Mouse (Mus musculus): ENCODE measurements around the gene Xpc. TPM values are rescaled to one million over a fixed set of nuclear protein-coding genes. Genes with fewer than 3 reads are reported as not detected.

The Xpc gene
- 10 to 100 TPM; 10.0 TPM for total RNA-seq (2021)
- long read RNA-seq, experiment 1, transcript Xpc-201 (16 exons, 3,634 nt): major isoform, 11 of 14 reads
- long read RNA-seq, experiment 1, partial matches to known transcripts: 2 of 14 reads
- long read RNA-seq, experiment 1, other reads (novel, unspliced or antisense): 1 of 14 reads
- long read RNA-seq, experiment 2, partial matches to known transcripts: 2 of 6 reads
- long read RNA-seq, experiment 2, other reads (novel, unspliced or antisense): 2 of 6 reads

DNA sequence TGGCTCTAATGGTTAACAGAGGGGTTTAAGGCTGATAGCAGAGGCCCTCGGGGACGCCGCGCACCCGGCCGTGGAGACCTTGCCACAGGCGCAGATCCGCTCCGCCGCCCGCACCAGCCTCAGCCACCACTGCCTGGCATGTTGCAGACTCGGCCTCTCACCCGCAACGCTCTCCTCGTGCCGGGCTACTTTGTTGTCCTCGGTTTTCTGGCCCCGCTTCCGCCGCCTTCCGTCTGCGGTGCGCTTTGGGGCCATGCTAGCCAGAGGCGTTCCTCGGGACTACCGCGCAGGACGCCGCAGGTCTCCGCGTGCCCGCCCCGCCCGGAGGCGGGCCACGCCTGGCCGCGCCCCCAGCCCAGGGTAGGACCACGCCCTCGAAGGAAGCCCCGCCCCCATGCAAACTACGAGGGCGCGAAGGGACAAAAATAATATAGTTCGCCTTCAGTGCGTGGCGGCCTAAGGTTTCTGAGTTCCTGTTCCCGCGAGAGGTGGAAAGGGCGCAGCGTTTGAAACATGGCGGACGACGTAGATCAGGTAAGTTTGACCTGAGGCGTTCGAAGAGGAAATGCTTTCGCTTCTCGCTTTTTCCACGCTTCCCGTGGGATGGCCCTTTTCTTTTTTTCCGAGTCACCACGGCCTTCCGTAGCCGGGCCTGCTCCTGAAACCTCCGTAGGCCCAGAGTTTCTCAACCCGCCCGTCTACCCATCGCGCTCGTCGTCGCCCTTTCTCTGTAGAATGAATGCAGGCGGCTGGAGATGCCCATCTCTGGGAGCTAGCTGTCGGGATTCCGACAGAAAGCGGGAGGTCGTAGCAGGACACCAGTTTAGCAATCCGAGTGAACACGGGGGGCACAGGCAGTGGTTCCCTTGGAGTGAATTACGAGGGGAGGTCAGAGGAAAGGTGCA, at the start of gene Xpc, which contains the start of gene Lsm3:
Gene Xpc (minus strand): TSS at position 344 of the 905 bp plus-strand sequence.
Gene Lsm3 (plus strand): TSS at position 384 of the 905 bp plus-strand sequence.
- DNase-seq: peak; percentile 97 to 100

DNA sequence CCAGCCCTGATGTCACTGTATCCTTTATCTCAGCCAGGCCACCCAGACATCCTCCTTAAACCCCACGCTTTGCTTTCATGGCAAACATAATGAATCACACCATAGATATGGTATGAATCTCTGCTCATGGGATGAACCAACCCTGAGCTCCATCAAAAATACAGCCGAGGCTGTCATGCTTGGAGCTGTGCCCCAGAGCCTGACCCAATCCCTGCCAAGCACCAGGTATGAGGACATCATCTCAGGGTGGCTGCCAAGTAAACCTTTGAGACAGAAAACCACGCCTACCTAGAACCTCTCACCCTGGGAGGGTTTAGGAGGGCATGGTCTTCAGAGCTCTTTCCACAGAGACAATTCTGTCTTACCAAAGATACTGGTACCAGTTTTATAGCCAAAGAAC, 47.3 kb upstream of the Xpc start:
- peak in 1 of 2 experiments; percentile 31 for DNase-seq

GRCm38 (mm10) chr6:91560186-91560585, 44.5 kb upstream of the Xpc start:
- DNase-seq: no peak

DNA sequence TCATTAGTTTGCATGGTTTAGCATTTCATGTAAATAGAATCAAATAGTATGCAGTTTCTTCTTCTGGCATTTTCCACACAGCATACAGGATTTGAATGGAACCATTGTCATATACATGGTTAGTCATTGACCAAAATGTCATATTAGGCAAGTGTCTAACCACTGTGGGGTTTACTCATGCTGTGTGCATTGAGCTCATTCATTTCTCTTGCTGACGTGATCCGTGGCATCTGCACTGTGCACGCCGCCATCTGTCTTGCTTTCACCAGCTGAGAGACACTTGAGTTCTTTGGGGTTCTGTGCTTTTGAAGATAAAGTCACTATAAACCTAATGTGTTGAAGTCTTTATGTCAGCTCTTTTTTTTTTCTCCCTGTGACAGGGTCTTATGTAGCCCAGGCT, 43.7 kb upstream of the Xpc start:
- no peak for DNase-seq

DNA sequence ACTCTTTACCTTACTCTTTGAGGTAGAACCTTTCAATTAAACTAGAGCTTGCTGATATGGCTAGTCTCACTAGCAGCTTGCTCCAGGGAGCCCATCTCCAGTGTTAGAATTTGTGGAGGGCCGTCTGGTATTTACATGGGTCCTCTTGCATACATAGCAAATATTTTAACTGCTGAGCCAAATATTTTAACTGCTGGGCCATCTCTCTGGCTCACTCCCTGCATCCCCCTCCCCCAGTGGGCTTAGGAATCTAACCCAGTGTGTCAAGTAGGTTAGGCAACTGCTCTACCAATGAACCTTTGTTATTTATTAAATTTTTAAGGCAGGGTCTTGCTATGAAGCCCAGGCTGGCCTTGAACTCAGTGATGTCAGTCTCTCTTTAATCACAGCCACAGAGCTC, 42.9 kb upstream of the Xpc start:
- no peak for DNase-seq

DNA sequence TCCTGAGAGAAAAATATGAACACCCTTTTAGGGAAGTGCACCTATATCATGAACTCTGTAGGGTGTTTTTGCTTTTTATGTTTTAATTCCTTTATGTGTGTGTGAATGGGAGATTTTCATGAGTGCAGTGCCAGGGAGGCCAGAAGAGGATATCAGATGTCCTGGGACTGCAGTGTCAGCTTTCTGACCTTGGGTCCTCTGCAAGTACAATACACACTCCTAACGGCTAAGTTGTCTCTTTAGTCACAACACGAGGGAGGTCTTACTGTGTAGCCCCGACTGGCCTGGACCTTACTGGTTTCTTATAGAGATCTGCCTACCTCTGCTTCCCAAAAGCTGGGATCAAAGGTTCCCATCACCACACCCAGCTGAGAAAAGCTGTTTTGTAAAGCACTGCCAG, 37.0 kb upstream of the Xpc start:
- no peak for DNase-seq

DNA sequence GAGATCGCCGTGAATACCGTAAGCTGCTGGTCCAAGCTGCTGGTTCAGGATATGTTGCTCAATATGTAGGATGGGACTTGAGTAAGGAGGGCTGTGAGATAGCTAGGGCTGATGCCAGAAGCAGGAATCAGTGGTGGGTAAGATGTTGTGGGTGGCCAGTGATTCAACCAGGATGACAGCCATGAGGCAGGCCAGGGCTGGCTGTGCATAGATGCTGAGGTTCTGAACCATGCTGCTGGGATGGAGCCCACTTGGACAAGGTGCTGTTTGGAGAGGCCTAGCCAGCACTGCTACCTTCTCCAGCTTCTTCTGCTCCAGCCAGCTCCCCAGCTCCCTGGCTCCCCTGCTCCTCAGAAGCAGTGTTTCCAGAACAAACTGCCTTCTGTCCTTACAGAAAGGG, 36.0 kb upstream of the Xpc start:
- DNase-seq: no peak

GRCm38 (mm10) chr6:91549621-91550020, 33.9 kb upstream of the Xpc start:
- no peak for DNase-seq

- no peak for DNase-seq
These were observed 31.6 kb upstream of the Xpc start for GRCm38 (mm10) chr6:91547313-91547712.

DNA sequence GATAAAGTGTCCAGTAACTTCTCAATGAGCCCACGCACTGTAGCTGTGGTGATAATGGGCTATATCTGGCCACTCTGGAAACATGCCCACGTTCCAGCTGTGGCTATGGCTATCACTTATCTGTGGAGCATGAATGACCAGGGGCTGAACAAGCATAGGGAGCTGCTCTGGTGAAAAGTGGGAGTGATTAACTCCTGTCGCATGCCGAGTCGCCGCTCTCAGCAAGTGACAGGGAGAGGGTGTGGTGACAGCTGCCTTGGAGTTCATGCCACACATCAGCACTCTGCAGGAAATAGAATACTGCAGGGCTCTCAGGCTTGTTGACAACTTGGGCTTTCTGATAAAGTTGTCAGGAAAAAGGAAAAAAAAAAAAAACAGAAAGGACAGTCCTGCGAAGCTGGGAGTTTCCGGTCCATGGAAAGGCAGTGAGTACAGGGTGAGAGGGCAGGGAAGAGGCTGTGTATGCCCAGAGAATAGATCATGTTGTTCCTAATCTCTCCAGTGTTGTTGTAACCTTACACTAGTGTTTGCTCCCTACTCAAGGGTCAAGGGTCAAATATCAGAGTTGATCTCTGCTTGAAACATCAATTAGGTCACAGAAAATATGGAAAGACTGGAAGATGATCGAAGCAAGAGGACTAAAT, 30.7 kb upstream of the Xpc start:
- DNase-seq: peak; percentile 80 to 90

DNA sequence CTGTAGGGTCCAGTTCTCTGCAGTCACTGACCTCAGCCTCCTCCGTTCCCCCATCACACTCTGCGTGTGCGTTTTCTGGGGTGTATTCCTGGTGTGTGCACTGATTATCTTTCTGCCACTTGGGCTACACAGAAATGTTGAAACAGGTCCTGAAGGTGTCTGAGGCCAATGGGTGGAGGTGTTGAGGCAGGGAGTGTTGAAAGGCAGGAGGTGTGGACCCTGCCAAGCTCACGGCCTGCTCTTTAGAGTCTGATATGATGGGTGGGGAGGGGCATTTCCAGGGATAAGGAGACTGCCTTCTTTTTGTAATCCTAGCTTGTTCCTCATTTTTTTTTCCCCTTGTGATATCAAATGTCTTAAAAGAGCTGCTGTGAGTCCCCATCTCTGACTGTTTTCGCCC, 27.4 kb upstream of the Xpc start:
- peak; percentile 37 to 45 for DNase-seq

- no peak for DNase-seq
These were observed 25.6 kb upstream of the Xpc start for GRCm38 (mm10) chr6:91541276-91541675.

DNA sequence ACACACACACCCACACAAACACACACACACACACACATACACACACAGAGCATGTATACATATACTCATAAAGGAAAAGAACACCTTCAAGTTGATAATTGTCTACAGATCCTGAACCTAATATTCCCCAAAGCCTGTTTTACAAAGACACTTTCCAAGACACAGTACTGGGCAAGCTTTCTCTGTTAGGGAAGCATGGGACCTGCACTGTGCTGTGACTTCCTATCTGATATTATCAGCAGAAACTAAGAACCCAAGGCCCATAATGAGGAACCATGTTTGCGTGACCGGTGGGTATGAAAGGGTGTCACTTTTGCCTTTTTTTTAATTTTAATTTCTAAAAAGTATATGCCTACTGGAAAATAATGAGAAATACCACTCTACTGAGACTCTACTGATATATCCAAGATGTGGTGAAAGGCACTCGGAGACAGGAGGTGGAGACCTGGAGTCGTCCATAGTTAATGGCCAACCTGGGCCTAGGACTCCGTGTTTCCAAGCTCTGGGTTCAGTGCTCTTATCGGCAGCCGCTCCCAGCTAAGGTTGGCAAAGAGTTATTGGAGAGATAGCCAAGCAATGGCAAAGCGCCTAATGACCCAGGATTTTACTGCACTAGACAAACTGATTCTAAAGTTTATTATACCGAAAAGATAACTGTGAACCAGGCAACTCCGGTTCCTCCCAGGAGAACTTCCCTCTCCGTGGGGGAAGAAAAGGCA, 20.5 kb upstream of the Xpc start:
- DNase-seq: no peak

- no peak for DNase-seq
These were observed 19.5 kb upstream of the Xpc start for GRCm38 (mm10) chr6:91535231-91535630.

DNA sequence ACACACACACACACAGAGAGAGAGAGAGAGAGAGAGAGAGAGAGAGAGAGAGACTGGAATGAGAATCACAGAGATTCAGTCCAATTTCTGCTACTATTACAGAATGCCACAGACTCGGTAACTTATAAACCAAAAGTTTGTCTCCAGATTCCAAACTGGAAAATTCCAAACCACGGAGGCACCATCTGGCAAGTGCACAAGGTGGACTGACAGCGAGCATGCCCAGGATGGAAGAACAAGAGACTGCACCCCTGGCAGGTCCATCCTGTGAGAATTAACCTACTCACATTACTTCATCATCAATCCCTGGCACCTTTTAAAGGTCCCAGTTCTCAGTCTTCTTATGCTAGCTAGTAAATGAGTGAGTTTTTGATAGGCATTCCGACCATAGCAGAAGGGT, 18.6 kb upstream of the Xpc start:
- DNase-seq: no peak

DNA sequence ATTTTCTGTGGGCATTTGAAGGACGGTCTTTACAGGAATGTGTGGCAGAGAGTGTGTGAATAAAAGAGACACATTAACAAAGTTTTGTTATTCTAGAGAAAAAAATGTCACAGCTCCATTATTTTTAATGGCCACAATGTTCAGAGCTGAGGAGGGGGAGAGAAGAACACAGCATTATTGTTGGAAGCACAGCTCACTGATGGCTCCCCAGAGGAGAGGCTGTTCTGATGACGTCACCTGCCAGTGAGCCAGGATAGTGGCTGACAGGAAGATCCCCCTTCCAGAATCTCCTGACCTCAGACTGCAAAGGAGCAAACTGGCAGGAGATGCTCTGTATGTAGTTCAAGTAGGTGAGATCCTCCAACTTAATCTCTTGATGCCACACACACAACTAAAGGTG, 18.1 kb upstream of the Xpc start:
- DNase-seq: no peak

GRCm38 (mm10) chr6:91533359-91533758, 17.7 kb upstream of the Xpc start:
- no peak for DNase-seq

GRCm38 (mm10) chr6:91532661-91533060, 17.0 kb upstream of the Xpc start:
- no peak for DNase-seq

- DNase-seq: peak; percentile 63 to 77
These were observed 15.6 kb upstream of the Xpc start for GRCm38 (mm10) chr6:91531276-91531675.

DNA sequence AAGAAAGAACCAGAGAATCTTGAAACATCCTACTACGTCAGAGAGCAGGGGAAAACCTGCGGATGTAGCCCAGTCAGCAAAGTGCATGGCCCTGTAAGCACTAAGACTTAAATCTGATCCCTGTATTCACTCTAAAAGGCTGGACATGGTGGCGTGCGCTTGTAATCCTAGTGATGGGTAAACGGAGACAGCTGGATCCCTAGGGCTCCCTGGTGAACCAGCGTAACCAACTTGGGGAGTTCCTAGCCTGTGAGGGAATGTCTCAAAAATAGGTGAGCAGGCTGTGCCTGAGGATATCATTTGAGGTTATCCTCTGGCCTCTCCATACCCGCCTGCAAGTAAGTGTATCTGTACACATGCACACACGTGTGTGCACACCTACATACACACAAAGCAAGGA, 15.0 kb upstream of the Xpc start:
- no peak for DNase-seq

DNA sequence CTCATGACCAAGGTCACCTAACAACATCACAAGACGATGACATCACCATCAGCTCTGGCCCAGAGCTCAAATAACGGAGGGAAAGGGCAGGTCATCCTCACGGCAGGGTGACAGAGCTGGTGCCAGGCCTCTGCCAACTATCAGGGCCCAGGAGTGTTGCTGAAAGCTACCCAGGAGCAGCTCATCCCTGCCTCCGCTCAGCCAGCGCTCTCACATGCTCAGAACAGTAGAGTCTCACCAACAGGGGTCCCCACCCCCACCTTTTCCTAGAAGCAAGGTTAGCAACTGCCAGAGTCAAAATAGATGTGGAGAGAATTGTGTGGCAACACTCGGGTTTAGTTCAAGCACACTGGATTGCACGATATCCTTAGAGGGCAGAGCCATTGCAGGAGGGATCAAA, 12.6 kb upstream of the Xpc start:
- peak; percentile 79 to 89 for DNase-seq

DNA sequence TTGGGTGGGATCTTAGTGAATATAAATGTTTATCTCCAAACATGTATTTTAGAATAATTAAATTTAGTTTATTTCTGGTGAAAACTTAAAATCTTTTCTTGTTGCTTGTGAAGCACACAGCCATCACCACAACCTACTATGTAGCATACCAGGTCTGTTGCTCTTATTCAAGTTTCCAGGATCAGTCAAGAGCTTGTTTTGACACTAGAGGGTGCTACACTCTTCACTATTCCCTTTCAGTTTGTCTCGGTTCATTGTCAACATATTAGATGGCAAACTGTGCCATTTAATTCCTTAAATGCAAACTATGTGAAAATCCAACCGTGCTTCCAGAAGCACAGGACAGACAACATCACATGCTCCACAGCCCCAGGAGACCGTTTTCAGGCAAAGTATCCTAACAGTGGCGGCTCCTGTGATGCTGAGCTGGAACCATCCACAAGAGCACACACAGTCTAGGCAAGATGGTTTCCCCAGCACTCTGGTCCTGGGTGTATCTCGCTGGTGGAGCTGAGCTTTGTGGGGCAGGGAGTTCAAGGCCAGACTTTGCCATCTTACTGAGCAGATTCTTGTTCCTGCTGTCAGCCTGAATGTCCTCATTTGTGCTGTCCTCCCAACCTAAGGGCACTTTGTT, 11.7 kb upstream of the Xpc start:
- peak; percentile 37 to 64 for DNase-seq
